Mouse (Mus musculus) hindbrain, embryonic 11.5 days (tissue): ENCODE measurements at regions not wholly inside any gene's neighbourhood (a gene's known extent, or its start where the extent isn't known, plus 50 kb on each side); places are given as distances from the start of the nearest gene placed in this dataset.
A peak's percentile ranks its signal among the peaks of the same experiment; 100 is the strongest.

ENCODE experiments used
- ATAC-seq: fragments of 200-750 bp; cut with Nextera tagmentation; 2 replicates; pipeline ENCODE4 v1.8.0; 2017; ENCODE audit warnings: mild to moderate bottlenecking, moderate TSS enrichment, moderate library complexity; ENCODE audit not compliant: low FRiP score
- DNase-seq: peaks from one replicate; pipeline ENCODE4 v3.0.0-alpha.2; 2015; ENCODE audit warnings: low spot score
- H3K27ac ChIP-seq: fragments of 300-500 bp; sonication (generic); 2 replicates; pipeline ENCODE4 v1.5.1; 2014; ENCODE audit warnings: mild to moderate bottlenecking, low read depth, low read length
- H3K27me3 ChIP-seq: fragments of 300-500 bp; sonication (generic); 2 replicates; pipeline ENCODE4 v1.6.1; 2014; ENCODE audit warnings: mild to moderate bottlenecking, low read length, moderate library complexity, mixed read lengths; ENCODE audit not compliant: control insufficient read depth, insufficient read depth
- H3K36me3 ChIP-seq: fragments of 300-500 bp; sonication (generic); 2 replicates; pipeline ENCODE4 v1.6.1; 2014; ENCODE audit warnings: mild to moderate bottlenecking, low read length, moderate library complexity, mixed read lengths; ENCODE audit not compliant: control insufficient read depth, insufficient read depth
- H3K4me1 ChIP-seq: fragments of 300-500 bp; sonication (generic); replicated peaks from 2 replicates; pipeline ENCODE4 v1.6.1; 2014; ENCODE audit warnings: low read length, mixed read lengths; ENCODE audit not compliant: control insufficient read depth, insufficient read depth
- H3K4me2 ChIP-seq: fragments of 300-500 bp; sonication (generic); replicated peaks from 2 replicates; pipeline ENCODE4 v1.6.1; 2014; ENCODE audit warnings: mild to moderate bottlenecking, low read depth, low read length
- H3K4me3 ChIP-seq: fragments of 300-500 bp; sonication (generic); 2 replicates; pipeline ENCODE4 v1.5.1; 2014; ENCODE audit warnings: low read depth, low read length
- H3K9ac ChIP-seq: fragments of 300-500 bp; sonication (generic); 2 replicates; pipeline ENCODE4 v1.6.1; 2014; ENCODE audit warnings: low read depth, low read length
- H3K9me3 ChIP-seq: fragments of 300-500 bp; sonication (generic); 2 replicates; pipeline ENCODE4 v1.6.1; 2016; ENCODE audit warnings: low read length; ENCODE audit not compliant: control insufficient read depth
- WGBS: fragments of 180-500 bp; shearing (Covaris S2); extraction: QIAGEN DNeasy Blood & Tissue Kit; methylation state at CpG from one replicate; pipeline ENCODE4 v1.1.7; 2014; 5-methylcytosine and 5-hydroxymethylcytosine counted together

DNA sequence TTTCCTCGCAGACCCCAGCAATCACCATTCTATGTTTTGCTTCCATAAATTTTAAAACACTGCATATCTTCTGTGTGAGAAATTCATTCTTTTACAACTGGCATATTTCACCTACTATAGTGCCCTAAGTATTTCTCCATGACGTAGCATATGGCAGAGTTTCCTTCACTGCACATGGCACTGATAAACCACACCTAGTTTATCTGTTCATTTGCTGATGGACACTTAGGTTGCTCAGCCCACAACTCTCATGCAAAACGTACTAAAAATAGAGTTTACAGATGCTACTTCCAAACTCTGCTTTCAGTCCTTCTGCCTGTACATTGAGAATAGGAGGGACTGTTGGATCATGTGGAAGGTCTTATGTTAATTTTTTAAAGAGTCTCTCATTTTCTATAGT, 102.7 kb upstream of the Map3k7 start:
- no peak overlapping the region for H3K4me3 ChIP-seq
- no peak overlapping the region for H3K4me2 ChIP-seq
- DNase-seq = no peak
- H3K27ac ChIP-seq = no peak overlapping the region
- no peaks in the 10 kb centered on the region for H3K27me3 ChIP-seq
- H3K9me3 ChIP-seq = no peaks in the 10 kb centered on the region
- no peaks in the 10 kb centered on the region for H3K36me3 ChIP-seq
- no peak for ATAC-seq
- no peak overlapping the region for H3K9ac ChIP-seq
- H3K4me1 ChIP-seq = no peaks in the 10 kb centered on the region
- WGBS = 85% methylated on average over 3 of the region's 3 CpGs

DNA sequence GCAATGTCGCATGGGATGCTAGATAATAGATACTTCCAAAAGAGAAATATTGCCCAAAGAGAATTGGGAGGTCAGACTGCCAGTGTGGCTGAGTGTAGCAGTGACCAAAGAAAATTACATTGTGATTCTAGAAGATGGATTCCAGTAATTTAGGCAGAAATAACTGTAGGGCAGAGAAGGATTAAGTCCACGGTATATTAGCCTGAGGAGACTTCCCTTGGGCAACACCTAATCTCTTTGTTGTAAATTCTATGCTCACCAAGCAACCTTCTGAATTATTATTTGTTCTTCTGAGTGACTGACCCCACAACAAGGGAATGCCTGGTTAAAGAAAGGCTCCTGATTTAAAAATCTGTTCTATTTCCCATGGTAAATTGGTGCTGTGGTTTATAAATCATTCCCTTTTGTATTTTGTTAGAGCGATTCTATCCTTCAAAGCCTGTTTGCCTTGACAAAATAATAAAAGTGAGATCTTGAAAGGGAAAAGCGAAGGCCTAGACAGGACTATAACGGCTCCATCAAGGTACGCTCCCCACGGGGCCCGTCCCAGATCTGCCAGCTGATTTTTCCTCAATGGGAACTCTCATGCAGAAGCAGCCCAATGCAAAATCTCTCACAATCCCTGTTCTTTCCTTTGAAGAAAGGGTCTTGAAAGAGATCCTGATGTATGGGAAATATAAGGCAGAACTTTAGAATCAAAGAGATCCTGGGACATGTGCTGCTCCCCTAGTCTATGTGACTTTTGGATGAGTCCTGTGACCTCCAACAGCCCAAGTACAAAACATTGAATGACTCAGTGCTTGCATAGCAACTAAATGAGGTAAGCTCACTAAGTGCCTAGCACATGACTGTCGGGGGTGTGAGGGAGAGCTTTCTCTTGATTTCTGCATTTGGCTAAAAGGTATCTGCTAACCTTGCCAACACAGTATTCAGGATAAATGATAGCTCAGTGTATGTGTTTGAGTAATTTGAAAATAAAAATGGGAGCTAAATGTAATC, 90.6 kb upstream of the Map3k7 start:
- Histone ChIP-seq H3K9ac (no peak overlapping the region), H3K27me3 (no peaks in the 10 kb centered on the region), H3K4me1 (no peaks in the 10 kb centered on the region), H3K4me2 (no peak overlapping the region), H3K27ac (no peak overlapping the region), H3K4me3 (no peak overlapping the region), H3K9me3 (no peaks in the 10 kb centered on the region), H3K36me3 (no peaks in the 10 kb centered on the region)
- 60% methylated on average over 9 of the region's 9 CpGs for WGBS
- peak; percentile 80 for ATAC-seq
- DNase-seq = peak; percentile 15

DNA sequence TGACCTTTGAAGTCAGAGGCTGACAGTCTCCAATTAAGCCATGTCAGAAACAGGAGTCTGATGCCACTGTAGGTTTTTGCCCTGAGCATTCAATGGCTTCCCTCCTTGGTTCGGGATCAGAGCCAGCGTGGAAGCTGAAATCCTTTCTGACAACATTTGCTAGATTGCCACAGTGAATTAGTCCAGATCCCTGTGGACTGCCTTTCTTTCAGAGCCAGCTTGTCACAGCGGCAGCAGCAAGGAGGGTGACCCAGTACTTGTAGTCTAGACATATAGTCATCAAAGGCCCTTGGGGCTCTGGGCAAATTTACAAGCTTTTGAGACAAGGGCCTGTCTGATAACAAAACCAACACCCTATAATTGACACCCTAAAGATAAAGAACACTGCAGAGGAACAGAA, 86.5 kb upstream of the Map3k7 start:
- Histone ChIP-seq H3K9me3 (no peaks in the 10 kb centered on the region), H3K27me3 (no peaks in the 10 kb centered on the region), H3K36me3 (no peaks in the 10 kb centered on the region), H3K9ac (no peak overlapping the region), H3K4me2 (no peak overlapping the region), H3K4me3 (no peak overlapping the region), H3K4me1 (peaks cover 3% of the 10 kb centered on the region; the same call in 1 of the 2 replicates), H3K27ac (0 out of 2 replicates have a peak overlapping the region, but pooled peaks have one; percentile 7)
- 42% methylated on average over 3 of the region's 3 CpGs for WGBS
- no peak for DNase-seq
- ATAC-seq = no peak

- peak; percentile 34 for DNase-seq
- H3K27me3 ChIP-seq = no peaks in the 10 kb centered on the region
- no peak overlapping the region for H3K9ac ChIP-seq
- H3K4me2 ChIP-seq = no peak overlapping the region
- no peak overlapping the region for H3K27ac ChIP-seq
- H3K4me1 ChIP-seq = peaks cover 3% of the 10 kb centered on the region; the same call in 1 of the 2 replicates
- WGBS = 54% methylated on average over 10 of the region's 10 CpGs
- no peak overlapping the region for H3K4me3 ChIP-seq
- H3K36me3 ChIP-seq = no peaks in the 10 kb centered on the region
- ATAC-seq = peak; percentile 76
- no peaks in the 10 kb centered on the region for H3K9me3 ChIP-seq
Observed at GRCm38 (mm10) chr4:31878493-31879191, 85.3 kb upstream of the Map3k7 start.

DNA sequence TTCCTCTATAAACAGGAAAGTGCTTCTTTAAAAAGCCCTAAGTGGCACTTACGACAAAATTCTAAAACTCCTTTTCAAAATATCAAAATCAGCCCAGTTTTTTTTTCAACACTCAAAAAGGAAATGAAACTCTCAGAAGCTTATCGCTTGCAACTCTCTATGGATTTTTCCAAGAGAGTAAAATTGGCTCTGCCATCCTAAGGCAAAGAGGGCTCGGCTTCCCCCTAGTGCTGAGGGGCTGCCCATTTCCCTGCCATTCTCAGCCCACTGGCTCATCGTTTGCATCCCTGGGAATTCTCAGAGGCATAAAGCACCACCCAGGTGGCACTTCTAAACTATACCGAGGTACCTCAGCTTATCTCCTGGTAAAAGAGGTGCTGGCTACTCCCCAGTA, 84.7 kb upstream of the Map3k7 start:
- Histone ChIP-seq H3K4me3 (no peak overlapping the region), H3K4me1 (peaks cover 3% of the 10 kb centered on the region; the same call in 1 of the 2 replicates), H3K36me3 (no peaks in the 10 kb centered on the region), H3K9me3 (no peaks in the 10 kb centered on the region), H3K27ac (no peak overlapping the region), H3K9ac (no peak overlapping the region), H3K27me3 (no peaks in the 10 kb centered on the region), H3K4me2 (no peak overlapping the region)
- ATAC-seq = no peak
- 59% methylated on average over 5 of the region's 5 CpGs for WGBS
- DNase-seq = no peak

GRCm38 (mm10) chr4:31880213-31880612, 83.7 kb upstream of the Map3k7 start:
- H3K36me3 ChIP-seq = no peaks in the 10 kb centered on the region
- 45% methylated on average over 7 of the region's 7 CpGs for WGBS
- H3K27me3 ChIP-seq = no peaks in the 10 kb centered on the region
- H3K4me1 ChIP-seq = peaks cover 3% of the 10 kb centered on the region; the same call in 1 of the 2 replicates
- H3K4me3 ChIP-seq = no peak overlapping the region
- ATAC-seq (peak; percentile 25; the same call in 1 of the 2 replicates), DNase-seq (peak; percentile 18)
- no peak overlapping the region for H3K9ac ChIP-seq
- H3K9me3 ChIP-seq = no peaks in the 10 kb centered on the region
- H3K4me2 ChIP-seq = no peak overlapping the region
- no peak overlapping the region for H3K27ac ChIP-seq

- Histone ChIP-seq H3K4me3 (no peak overlapping the region), H3K9ac (no peak overlapping the region), H3K9me3 (no peaks in the 10 kb centered on the region), H3K27me3 (no peaks in the 10 kb centered on the region), H3K36me3 (no peaks in the 10 kb centered on the region), H3K4me1 (no peaks in the 10 kb centered on the region), H3K4me2 (no peak overlapping the region), H3K27ac (no peak overlapping the region)
- WGBS = 73% methylated on average over 3 of the region's 3 CpGs
- DNase-seq (no peak), ATAC-seq (no peak)
Observed at GRCm38 (mm10) chr4:31889673-31890072, 74.2 kb upstream of the Map3k7 start.

DNA sequence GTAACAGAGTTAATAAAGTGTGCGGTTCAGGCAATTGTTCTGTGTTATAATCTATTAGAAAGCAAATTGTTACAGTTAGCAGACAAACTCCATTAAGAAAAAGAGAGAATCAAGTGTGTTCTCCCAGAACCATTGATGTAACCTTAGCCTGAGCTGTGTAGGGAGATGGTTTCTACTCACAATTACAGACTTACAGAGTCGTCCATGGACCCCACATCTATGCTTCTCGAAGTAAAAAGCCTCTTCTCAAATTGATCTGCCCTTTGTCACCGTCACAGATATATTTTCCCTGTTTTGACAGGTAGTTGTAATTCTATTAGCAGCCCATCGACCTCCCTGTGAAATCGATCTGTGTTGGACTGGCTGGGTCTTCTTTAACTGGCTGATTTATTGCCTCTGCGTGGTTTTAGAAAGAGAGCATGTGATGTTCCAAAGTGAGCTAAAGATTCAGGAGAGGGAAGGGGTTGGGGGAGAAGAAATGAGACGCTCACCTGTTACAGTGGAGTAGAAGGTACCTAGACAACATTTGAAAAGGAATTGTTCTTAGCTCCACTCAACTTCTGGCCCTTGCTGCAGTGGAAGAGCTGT, 54.7 kb upstream of the Map3k7 start:
- DNase-seq = no peak
- WGBS = 78% methylated on average over 8 of the region's 8 CpGs
- Histone ChIP-seq H3K4me3 (no peak overlapping the region), H3K4me2 (no peak overlapping the region), H3K27ac (no peak overlapping the region), H3K9me3 (no peaks in the 10 kb centered on the region), H3K4me1 (no peaks in the 10 kb centered on the region), H3K27me3 (no peaks in the 10 kb centered on the region), H3K36me3 (no peaks in the 10 kb centered on the region), H3K9ac (no peak overlapping the region)
- ATAC-seq = no peak
